Comparison of ENCODE assay signal across 13 mouse cellular contexts in genomic region chr3:58689105-58689504, GRCm38 (mm10). TPM values are rescaled to one million over a fixed set of nuclear protein-coding genes. Genes with fewer than 3 reads are reported as not detected.
DNase-seq lines count a peak whose midpoint lies in the region; ATAC-seq and TF ChIP-seq lines count a peak whose summit lies in the region.
"Had no signal": no experiment of that assay in that cellular context is flagged by ENCODE, and none has a peak within 500 bp of the region (broad histone marks: within the 10 kb centered on the region; RNA-seq: fewer than 3 reads in every experiment).

No protein-coding gene starts in this region.

- no peak for TF ChIP-seq POLR2A in limb, embryonic 14.5 days (IDR thresholded peaks at IDR 0.05; ENCODE audit: borderline replicate concordance, extremely low read depth, insufficient read depth, insufficient read length)

- 0 out of 2 replicates have a peak, but pooled peaks cover 3% of the 10 kb centered on the region for H3K27me3 ChIP-seq in heart, embryonic 13.5 days (replicated peaks)
- peaks cover 12% of the 10 kb centered on the region; the same call in 1 of the 2 replicates for H3K27me3 ChIP-seq in midbrain, embryonic 13.5 days
- H3K27me3 ChIP-seq in midbrain, embryonic 11.5 days (ENCODE audit: control insufficient read depth, insufficient read depth, low read length): peaks cover 10% of the 10 kb centered on the region; the same call in 1 of the 2 replicates
- 0 out of 2 replicates have a peak, but pooled peaks cover 3% of the 10 kb centered on the region for H3K27me3 ChIP-seq in limb, embryonic 14.5 days (ENCODE audit: control insufficient read depth, insufficient read depth, low read length)
- H3K27me3 ChIP-seq in neural tube, embryonic 15.5 days (replicated peaks): no peaks in the 10 kb centered on the region
- H3K27me3 ChIP-seq: intestine, embryonic 15.5 days; lung, embryonic 15.5 days had no signal

- 83% methylated on average over 7 of the region's 7 CpGs for WGBS in heart, embryonic 13.5 days
- 78% methylated on average over 7 of the region's 7 CpGs for WGBS in midbrain, embryonic 13.5 days
- WGBS in midbrain, embryonic 11.5 days: 87% methylated on average over 7 of the region's 7 CpGs
- WGBS in limb, embryonic 14.5 days: 68% methylated on average over 7 of the region's 7 CpGs
- 77% methylated on average over 7 of the region's 7 CpGs for WGBS in neural tube, embryonic 15.5 days

- no peak overlapping the region for H3K4me3 ChIP-seq in heart, embryonic 13.5 days
- no peak overlapping the region for H3K4me3 ChIP-seq in midbrain, embryonic 13.5 days (replicated peaks)
- H3K4me3 ChIP-seq in midbrain, embryonic 11.5 days (ENCODE audit: low read depth, low read length): no peak overlapping the region
- peak overlapping the region; percentile 18; the same call in 1 of the 2 replicates for H3K4me3 ChIP-seq in limb, embryonic 14.5 days (replicated peaks; ENCODE audit: low read length)
- H3K4me3 ChIP-seq in neural tube, embryonic 15.5 days (replicated peaks): no peak overlapping the region; the same call in 1 of the 2 replicates
- H3K4me3 ChIP-seq: heart, embryonic 10.5 days; intestine, embryonic 15.5 days; lung, embryonic 15.5 days had no signal

- no peak overlapping the region for H3K9ac ChIP-seq in heart, embryonic 13.5 days
- H3K9ac ChIP-seq in midbrain, embryonic 13.5 days (replicated peaks): no peak overlapping the region
- no peak overlapping the region for H3K9ac ChIP-seq in midbrain, embryonic 11.5 days (ENCODE audit: low read length)
- H3K9ac ChIP-seq in limb, embryonic 14.5 days (ENCODE audit: low read depth, low read length, severe bottlenecking): no peak overlapping the region
- no peak overlapping the region for H3K9ac ChIP-seq in neural tube, embryonic 15.5 days (replicated peaks)
- H3K9ac ChIP-seq: intestine, embryonic 15.5 days; lung, embryonic 15.5 days had no signal

- no peak for DNase-seq in heart, adult 9 months (ENCODE audit: low spot score in 2 of 2)
- no peak for DNase-seq in midbrain, embryonic 11.5 days (ENCODE audit: low spot score, missing footprints)
- DNase-seq in limb, embryonic 14.5 days (ENCODE audit: low spot score): no peak
- no peak for DNase-seq in adrenal gland, adult 18-20 months (ENCODE audit: low spot score in 2 of 2)
- DNase-seq: layer of hippocampus, postnatal 36 days had no signal

- no peak overlapping the region for H3K27ac ChIP-seq in heart, embryonic 13.5 days (replicated peaks)
- H3K27ac ChIP-seq in midbrain, embryonic 13.5 days: no peak overlapping the region
- H3K27ac ChIP-seq in midbrain, embryonic 11.5 days (ENCODE audit: low read depth, low read length): no peak overlapping the region
- H3K27ac ChIP-seq in limb, embryonic 14.5 days (replicated peaks; ENCODE audit: low read depth, low read length): no peak overlapping the region
- H3K27ac ChIP-seq in neural tube, embryonic 15.5 days (replicated peaks): no peak overlapping the region
- H3K27ac ChIP-seq: heart, embryonic 10.5 days; intestine, embryonic 15.5 days; lung, embryonic 15.5 days had no signal

- ATAC-seq in heart, embryonic 13.5 days (ENCODE audit: extremely low read depth, insufficient number of reproducible peaks, low FRiP score, low TSS enrichment): no peak
- ATAC-seq in midbrain, embryonic 13.5 days: no peak
- no peak for ATAC-seq in midbrain, embryonic 11.5 days (ENCODE audit: low FRiP score)
- no peak for ATAC-seq in limb, embryonic 14.5 days (ENCODE audit: low FRiP score, low read depth)
- no peak for ATAC-seq in neural tube, embryonic 15.5 days (ENCODE audit: low FRiP score)
- ATAC-seq: intestine, embryonic 15.5 days had no signal

- peak overlapping the region; percentile 95; the same call in 1 of the 2 replicates for H3K4me2 ChIP-seq in heart, embryonic 13.5 days
- H3K4me2 ChIP-seq in midbrain, embryonic 13.5 days (replicated peaks): peak overlapping the region; percentile 90; the same call in 1 of the 2 replicates
- no peak overlapping the region for H3K4me2 ChIP-seq in midbrain, embryonic 11.5 days
- H3K4me2 ChIP-seq in limb, embryonic 14.5 days (replicated peaks; ENCODE audit: low read depth, low read length, severe bottlenecking): peak overlapping the region; percentile 85
- H3K4me2 ChIP-seq in neural tube, embryonic 15.5 days: peak overlapping the region; percentile 82
- H3K4me2 ChIP-seq: intestine, embryonic 15.5 days; lung, embryonic 15.5 days had no signal

- no peaks in the 10 kb centered on the region for H3K9me3 ChIP-seq in heart, embryonic 13.5 days
- no peaks in the 10 kb centered on the region for H3K9me3 ChIP-seq in midbrain, embryonic 13.5 days
- H3K9me3 ChIP-seq in midbrain, embryonic 11.5 days (ENCODE audit: control insufficient read depth, low read length): no peaks in the 10 kb centered on the region
- H3K9me3 ChIP-seq in limb, embryonic 14.5 days (ENCODE audit: control insufficient read depth, low read length): no peaks in the 10 kb centered on the region
- H3K9me3 ChIP-seq in neural tube, embryonic 15.5 days (replicated peaks): no peaks in the 10 kb centered on the region
- H3K9me3 ChIP-seq: heart, embryonic 10.5 days; intestine, embryonic 15.5 days; lung, embryonic 15.5 days had no signal

- H3K36me3 ChIP-seq in heart, embryonic 13.5 days: peaks cover 4% of the 10 kb centered on the region
- no peaks in the 10 kb centered on the region for H3K36me3 ChIP-seq in midbrain, embryonic 13.5 days
- no peaks in the 10 kb centered on the region for H3K36me3 ChIP-seq in midbrain, embryonic 11.5 days (ENCODE audit: control insufficient read depth, insufficient read depth, low read length)
- H3K36me3 ChIP-seq in limb, embryonic 14.5 days (ENCODE audit: control insufficient read depth, insufficient read depth, low read length): no peaks in the 10 kb centered on the region
- no peaks in the 10 kb centered on the region for H3K36me3 ChIP-seq in neural tube, embryonic 15.5 days
- H3K36me3 ChIP-seq: heart, embryonic 10.5 days; intestine, embryonic 15.5 days; lung, embryonic 15.5 days had no signal

- peaks cover 38% of the 10 kb centered on the region for H3K4me1 ChIP-seq in heart, embryonic 13.5 days
- H3K4me1 ChIP-seq in midbrain, embryonic 13.5 days (replicated peaks): peaks cover 21% of the 10 kb centered on the region
- H3K4me1 ChIP-seq in midbrain, embryonic 11.5 days (ENCODE audit: control insufficient read depth, insufficient read depth, low read length): peaks cover 2% of the 10 kb centered on the region; the same call in 1 of the 2 replicates
- peaks cover 27% of the 10 kb centered on the region for H3K4me1 ChIP-seq in limb, embryonic 14.5 days (ENCODE audit: control insufficient read depth, insufficient read depth, low read length)
- peaks cover 37% of the 10 kb centered on the region for H3K4me1 ChIP-seq in neural tube, embryonic 15.5 days

RNA-seq across cellular contexts. Expression of gene Siah2, which starts 3.1 kb away (rescaled TPM):
- polyA plus RNA-seq in heart, embryonic 13.5 days (2015; fragmentation: Nextera tagmentation; extraction: Ambion mirVana): 4.5 TPM in 2 replicates
- polyA plus RNA-seq in midbrain, embryonic 13.5 days (2015; fragmentation: Nextera tagmentation; extraction: Ambion mirVana): 5.8 and 5.9 TPM in 2 replicates
- 3.7 and 4.0 TPM in 2 replicates for polyA plus RNA-seq in midbrain, embryonic 11.5 days (2014; fragmentation: Nextera tagmentation; extraction: Ambion mirVana)
- 12.2 and 16.9 TPM in 2 replicates for polyA plus RNA-seq in limb, embryonic 14.5 days (2012; rRNA removed)
- 7.5 and 10.7 TPM in 2 replicates for polyA plus RNA-seq in limb, embryonic 14.5 days (2014; fragmentation: Nextera tagmentation; extraction: Ambion mirVana)
- polyA plus RNA-seq in neural tube, embryonic 15.5 days (2015; fragmentation: Nextera tagmentation; extraction: Ambion mirVana): 10.2 and 12.2 TPM in 2 replicates
- 10 to 100 TPM; 19.8 to 29.9 TPM for total RNA-seq in adrenal gland, adult 18-20 months (2021)

RNA-seq across cellular contexts. Expression of gene Erich6, which starts 52.1 kb away (rescaled TPM):
- polyA plus RNA-seq in heart, embryonic 13.5 days (2015; fragmentation: Nextera tagmentation; extraction: Ambion mirVana): 0.11 and 0.15 TPM in 2 replicates
- polyA plus RNA-seq in midbrain, embryonic 13.5 days (2015; fragmentation: Nextera tagmentation; extraction: Ambion mirVana): 0.09 and 0.12 TPM in 2 replicates
- 0.08 TPM in 1 of 2 replicates, not detected in the other for polyA plus RNA-seq in midbrain, embryonic 11.5 days (2014; fragmentation: Nextera tagmentation; extraction: Ambion mirVana)
- polyA plus RNA-seq in limb, embryonic 14.5 days (2012; rRNA removed): 0.09 and 0.21 TPM in 2 replicates
- not detected in 2 replicates for polyA plus RNA-seq in limb, embryonic 14.5 days (2014; fragmentation: Nextera tagmentation; extraction: Ambion mirVana)
- 0.18 TPM in 1 of 2 replicates, not detected in the other for polyA plus RNA-seq in neural tube, embryonic 15.5 days (2015; fragmentation: Nextera tagmentation; extraction: Ambion mirVana)
- total RNA-seq in adrenal gland, adult 18-20 months (2021): under 1 TPM in 1 of 2 experiments, not detected in 1; 0.48 TPM
- total RNA-seq: common myeloid progenitor, adult 5-6 weeks had no signal
- polyA plus RNA-seq: intestine, embryonic 15.5 days; lung, embryonic 15.5 days; stomach, embryonic 14.5 days had no signal
